Mouse (Mus musculus) large intestine, adult 2 months (tissue): ENCODE data around the gene Ppm1f. TPM values are rescaled to one million over a fixed set of nuclear protein-coding genes. Genes with fewer than 3 reads are reported as not detected.
"Not testable (repeated sequence)": the region's sequence is repeated elsewhere in the genome, so short reads cannot be mapped to it uniquely, and the experiment has no call there.

Source experiments
- DNase-seq: peaks from one replicate; pipeline ENCODE4 v3.0.0-alpha.2; 2012; ENCODE audit warnings: low read depth, low spot score
- WGBS: fragments of 180-500 bp; shearing (Covaris S2); methylation state at CpG from one replicate; pipeline ENCODE4 v1.1.7; 2018; 5-methylcytosine and 5-hydroxymethylcytosine counted together
- polyA plus RNA-seq: library from polyadenylated mRNA; depleted of rRNA; stranded (reverse); fragments of >200 nt; gene quantifications from 2 replicates; pipeline ENCODE4 v1.2.3, GENCODE M21; 2012; rRNA removed

Ppm1f gene
- polyA plus RNA-seq, result 4.5 and 5.5 TPM in 2 replicates

DNA sequence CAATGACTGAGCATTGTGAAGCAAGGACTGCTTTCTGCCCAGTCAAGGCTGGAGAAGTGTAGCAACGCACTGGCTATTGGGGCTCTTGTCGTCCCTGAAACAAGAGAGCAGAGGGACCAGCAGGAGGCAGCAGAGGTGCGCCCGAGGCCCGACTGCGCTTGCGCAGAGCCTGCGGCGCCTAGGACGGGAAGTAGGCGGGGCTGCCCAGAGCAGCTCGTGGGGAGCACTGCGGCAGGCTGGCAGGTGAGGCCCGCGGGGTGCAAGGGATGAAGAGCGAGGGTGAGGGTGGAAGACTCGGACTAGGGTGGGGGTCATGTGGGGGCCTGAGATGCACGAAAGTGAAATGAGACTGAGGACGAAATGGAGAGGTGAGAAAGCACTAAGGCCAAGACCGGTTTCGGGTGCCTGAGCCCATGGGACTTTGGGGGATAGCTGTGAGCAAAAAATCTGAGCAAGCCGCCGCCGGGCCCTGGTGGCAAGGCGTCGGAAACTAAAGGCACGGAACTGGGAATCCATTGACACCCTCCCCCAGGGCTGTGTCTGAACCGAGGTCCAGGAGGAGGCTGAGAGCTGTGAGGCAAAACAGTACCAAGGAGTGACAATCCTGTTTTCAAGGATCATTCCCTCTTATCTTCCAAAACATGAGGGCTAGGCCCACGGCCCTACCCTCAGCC is at the start of gene Ppm1f:
Ppm1f (plus strand) TSS at position 88 of the 674 bp plus-strand sequence.
- DNase-seq, result peak; percentile 75

DNA sequence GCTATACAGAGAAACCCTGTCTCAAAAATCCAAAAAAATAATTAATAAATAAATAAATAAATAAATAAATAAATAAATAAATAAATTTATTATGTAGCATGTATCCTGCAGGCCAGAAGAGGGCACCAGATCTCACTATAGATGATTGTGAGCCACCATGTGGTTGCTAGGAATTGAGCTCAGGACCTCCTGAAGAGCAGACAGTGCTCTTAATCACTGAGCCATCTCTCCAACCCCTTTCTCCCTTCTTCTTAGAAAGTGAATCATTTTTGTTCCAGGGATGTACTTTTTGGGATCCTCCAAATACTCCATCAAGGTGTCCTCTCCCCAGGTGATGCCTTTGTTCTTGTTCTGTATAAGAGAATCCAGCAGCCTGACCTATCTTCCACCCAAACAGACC is 47.1 kb upstream of the Ppm1f start:
- no peak for DNase-seq

More for the DNA sequence above, at the start of gene Ppm1f:
- WGBS, result under 1% methylated on average over 29 of the region's 29 CpGs

DNA sequence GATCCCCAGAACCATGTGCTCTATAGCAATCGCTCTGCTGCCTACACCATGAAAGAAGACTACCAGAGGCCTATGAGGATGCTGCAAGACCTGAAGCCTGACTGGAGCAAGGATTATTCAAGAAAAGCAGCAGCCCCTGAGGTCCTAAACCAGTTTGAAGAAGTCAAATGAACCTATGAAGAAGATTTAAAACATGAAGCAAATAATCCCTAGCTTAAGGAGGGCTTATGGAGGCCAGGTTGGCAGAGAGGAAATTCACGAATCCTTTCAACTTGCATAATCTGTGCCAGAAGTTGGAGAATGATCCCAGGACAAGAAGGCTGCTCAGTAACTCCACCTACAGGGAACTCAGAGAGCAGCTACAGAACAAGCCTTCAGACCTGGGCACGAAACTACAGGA is 43.9 kb upstream of the Ppm1f start:
- DNase-seq, result no peak
- WGBS, result 85% methylated on average over 3 of the region's 3 CpGs

DNA sequence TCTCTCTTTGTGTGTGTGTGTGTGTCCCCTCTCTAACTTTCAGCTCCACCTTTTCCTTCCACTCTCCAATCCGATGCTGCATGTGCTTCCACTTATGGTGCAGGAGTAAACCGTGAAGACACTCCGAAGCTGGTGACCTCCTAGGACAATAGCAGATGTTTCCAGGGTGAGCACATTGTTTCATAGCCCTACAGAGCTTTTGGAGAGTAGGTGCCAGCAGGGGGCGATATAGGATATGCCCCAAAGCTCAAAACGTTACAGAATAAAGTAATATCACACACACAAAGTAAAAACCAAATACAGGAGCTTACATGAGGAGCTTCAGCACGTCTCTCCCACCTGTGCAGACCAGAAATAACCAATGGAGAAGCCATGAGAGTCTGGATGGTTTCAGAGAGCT is 41.4 kb upstream of the Ppm1f start:
- WGBS, result 11% methylated on average over 6 of the region's 6 CpGs
- peak; percentile 21 for DNase-seq

DNA sequence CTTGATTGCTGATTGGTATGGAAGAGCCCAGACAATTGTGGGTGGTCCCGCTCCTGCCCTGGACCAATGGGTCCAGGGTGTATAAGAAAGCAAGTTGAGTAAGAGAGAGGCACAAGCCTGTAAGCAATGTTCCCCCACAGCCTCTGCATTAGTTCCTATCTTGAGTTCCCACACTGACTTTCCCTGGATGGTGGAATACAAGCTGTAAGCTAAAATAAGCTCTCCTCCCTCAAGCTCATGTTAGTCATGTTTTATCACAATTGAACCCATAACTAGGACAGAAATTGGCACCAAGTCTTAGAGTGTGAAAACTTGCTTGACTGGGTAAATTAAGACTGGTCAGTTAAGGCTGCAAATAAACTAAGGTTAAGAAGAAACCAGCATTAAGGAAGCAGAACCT is 40.7 kb upstream of the Ppm1f start:
- 94% methylated on average over 1 of the region's 1 CpGs for WGBS
- DNase-seq, result no peak

DNA sequence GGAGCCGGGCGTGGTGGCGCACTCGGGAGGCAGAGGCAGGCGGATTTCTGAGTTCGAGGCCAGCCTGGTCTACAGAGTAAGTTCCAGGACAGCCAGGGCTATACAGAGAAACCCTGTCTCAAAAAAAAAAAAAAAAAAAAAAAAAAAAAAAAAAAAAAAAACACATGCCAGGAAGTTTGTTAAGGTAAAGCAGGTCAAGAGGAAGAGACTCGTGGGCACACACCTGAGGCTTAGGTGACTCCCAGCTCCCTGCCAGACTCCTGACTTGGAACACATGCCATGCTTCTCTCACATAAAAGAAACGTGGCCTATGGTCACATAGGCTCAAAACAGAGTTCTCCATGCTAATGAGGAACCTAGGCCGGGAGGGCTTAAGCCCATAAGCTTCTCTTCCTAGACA is 40.2 kb upstream of the Ppm1f start:
- not testable (repeated sequence) for DNase-seq
- 77% methylated on average over 9 of the region's 9 CpGs for WGBS

DNA sequence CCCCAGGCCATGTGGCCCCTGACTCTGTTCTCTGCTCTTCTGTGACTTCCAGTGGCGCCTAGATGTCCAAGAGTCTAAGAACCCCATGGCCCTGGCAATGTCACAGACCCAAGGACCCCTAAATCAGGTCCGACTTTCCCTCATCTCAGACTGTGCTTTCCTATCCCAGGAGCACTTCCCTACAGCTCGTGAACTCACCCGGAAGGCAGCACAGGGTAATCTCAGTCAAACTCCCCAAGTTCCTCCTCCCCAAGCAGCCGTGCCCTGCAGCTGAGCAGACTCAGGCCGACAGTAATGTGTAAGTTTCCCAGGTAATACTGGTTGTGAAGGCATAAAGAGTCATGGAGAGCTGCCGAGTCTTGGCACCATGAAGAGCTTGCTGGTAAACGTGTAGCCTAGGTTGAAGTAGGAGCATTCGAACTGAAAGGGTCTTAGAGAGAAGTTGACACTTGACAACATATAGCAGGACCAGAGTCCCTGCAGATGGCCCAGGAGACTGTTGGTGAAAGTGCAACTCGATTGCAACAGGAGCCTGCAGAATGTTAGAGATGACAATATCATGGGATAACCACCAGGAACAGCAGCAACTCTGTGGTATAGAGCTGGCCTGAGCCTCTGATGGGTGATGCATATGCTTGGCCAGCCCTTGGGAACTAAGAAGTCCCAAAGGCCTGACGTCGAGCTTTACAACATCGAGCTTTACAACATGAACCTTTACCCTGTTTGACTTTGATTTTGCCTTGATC is 39.4 kb upstream of the Ppm1f start:
- WGBS, result 64% methylated on average over 13 of the region's 13 CpGs
- DNase-seq, result no peak

DNA sequence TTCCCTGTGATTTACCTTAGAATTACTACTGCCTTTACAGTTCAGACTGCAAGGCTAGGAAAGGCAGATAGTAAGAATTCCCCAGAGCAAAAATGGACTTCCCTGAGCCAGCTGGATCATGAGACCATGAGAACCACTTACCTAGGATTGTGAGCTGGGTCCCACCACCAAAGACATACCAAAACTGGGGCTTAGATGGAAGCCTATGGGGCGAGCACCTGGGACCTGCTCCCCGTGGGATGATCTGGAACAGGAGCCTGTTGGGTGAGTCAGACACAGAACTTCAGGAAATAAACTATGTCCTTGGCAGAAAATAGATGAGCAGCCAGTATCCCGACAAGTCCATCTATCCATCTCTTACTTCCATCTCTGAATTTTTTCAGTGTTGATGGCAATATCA is 34.0 kb upstream of the Ppm1f start:
- DNase-seq, result no peak
- WGBS, result 71% methylated on average over 3 of the region's 3 CpGs

DNA sequence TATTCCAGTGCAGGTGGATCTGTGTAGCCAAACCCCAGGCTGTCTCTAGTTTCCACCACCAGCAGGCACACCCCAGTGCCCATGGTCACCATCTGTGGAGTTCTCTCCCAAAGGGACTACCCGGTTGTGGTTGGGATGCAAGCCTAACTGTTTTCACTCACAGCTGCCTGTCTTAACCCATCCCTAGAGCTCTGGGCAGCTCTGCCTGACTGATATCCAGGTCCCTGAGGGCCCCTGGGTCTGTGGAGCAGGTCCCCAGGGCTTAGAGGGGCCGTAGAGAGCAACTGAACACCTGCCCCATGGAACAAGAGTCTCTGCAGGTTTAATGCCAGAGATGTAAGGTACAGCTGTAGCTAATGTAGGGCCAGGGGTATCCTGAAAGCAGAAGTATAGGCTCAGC is 32.3 kb upstream of the Ppm1f start, which contains the start of gene Igll1:
Igll1 (minus strand) TSS at position 8 of the 400 bp plus-strand sequence.
- 68% methylated on average over 2 of the region's 2 CpGs for WGBS
- no peak for DNase-seq

DNA sequence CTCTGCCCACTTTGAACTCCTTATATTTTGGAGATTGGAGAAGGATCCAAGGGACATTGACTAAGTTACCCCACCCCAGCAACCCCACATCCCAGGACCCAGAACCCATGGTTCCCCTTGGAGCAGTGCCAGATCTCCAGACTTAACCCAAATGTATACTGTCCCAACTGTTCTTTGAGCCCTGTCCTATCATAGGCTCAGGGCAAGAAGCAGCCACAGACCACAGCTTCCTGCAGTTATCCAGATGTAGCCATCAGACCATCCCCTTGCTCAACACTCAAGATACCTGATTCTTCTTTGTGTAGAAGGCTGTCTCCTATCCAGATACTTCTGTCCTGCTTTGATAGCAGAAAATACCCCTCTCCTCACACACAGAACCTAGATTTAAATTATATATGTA is 31.1 kb upstream of the Ppm1f start:
- DNase-seq, result no peak

DNA sequence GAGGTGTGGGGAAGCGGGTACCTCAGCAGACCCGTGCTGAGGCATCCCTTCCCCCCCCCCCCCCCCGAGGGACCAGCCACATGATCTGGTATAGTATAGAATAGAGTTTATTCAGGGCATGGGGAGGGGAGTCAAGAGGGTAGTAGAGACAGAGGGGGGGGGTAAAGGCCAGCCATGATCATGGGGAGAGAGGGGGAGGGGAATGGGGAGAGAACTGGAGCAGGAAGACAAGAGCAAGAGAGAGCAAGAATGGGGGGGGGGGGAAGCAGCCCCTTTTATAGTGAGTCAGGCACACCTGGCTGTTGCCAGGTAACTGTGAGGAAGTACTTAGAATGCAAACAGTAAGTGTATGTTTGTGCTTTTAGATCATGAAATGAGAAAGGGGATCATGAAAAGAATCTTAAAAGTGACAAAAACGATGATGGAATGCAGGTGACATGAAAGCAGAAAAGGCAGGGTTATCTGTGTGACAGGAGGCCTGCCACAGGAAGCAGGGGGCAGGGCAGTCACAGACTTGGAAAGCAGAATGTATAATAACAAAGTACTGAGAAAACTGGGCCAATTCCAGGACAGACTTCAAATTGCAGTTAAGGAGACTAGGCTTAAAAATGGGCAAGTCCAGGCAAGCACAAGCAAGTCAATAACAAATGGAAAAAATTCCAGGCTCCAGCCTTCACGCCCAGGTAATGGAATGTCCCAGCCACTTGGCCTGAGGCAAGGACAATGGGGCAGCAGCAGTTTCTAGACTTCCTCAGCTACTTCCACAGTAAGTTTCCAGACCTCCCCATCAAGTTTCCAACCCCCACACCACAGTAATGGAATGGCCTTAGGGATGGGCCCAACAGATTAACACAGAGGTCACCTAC is 30.3 kb upstream of the Ppm1f start:
- no peak for DNase-seq
- 42% methylated on average over 5 of the region's 5 CpGs for WGBS

DNA sequence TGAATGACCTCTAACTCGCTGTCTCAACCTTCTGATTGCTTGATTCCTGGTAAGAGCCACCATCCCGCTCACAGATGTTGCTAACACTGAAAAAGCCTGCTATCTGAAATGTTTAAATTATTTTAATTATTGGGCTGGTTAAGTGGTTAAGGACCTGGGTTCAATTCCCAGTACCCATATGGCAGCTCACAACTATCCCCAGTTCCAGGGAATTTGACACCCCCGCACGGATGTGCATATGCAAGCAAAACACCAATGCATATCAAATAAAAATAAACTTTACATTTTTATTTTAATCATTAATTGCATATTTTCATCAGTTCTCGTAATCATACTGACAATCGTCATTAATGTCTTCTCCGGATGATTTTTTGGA is 26.0 kb upstream of the Ppm1f start:
- 30% methylated on average over 7 of the region's 7 CpGs for WGBS
- no peak for DNase-seq

DNA sequence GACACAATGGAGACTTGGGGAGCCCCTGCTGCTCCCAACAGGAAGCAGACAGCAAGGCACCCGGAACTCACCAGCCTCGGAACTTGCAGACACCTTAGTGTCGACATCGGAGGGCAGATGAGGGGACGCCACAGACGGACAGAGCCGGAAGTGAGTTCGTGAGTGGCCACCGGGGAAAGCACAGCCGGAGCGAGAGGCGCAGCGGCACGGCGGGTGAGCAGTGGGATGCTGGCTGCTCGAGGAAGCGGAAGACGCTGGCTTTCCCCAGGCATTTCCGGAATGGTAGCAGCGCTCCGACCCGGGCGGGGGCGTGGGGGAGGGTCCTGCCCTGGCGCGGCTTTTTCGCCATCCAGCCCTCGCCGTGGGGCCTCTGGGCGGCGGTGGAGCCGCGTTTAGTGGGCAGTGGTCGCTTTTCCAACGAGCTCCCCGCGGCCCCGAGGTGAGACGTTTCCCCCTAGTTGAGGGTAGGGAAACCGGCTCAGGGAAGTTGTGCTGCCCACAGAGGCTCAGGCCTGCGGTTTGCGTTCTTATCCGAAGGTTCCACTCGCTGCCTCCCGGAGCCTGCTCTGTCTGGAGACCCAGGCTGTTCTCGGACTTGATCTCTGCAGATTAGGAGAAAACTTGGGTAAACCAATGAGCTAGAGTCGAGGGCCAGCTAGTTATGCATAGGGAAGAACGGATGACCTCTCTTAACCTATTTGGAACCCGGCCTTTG is 25.5 kb upstream of the Ppm1f start, which contains the start of the genes Top3b and Vpreb1:
Top3b (plus strand) TSS at position 120 of the 715 bp plus-strand sequence.
Vpreb1 (minus strand) TSS at position 227 of the 715 bp plus-strand sequence.
- WGBS, result under 1% methylated on average over 49 of the region's 49 CpGs

DNA sequence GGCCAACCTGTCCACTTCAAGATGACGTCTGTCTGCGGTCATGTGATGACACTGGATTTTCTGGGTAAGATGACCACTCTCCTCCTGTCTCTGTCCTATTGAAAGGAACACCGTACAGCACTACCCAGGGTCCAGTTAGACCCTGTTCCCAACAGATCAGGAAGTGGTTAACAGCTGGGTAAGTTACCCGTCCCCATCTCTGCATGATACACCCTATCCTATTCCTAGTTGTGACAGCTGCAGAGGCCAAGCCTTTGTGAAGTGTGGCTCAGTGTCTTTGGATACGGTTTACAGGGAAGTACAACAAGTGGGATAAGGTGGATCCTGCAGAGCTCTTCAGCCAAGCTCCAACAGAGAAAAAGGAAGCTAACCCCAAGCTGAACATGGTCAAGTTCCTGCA is 17.2 kb upstream of the Ppm1f start:
- DNase-seq, result no peak
- WGBS, result 89% methylated on average over 5 of the region's 5 CpGs

More for the DNA sequence above, 25.5 kb upstream of the Ppm1f start, which contains the start of the genes Top3b and Vpreb1:
- DNase-seq, result peak; percentile 64

DNA sequence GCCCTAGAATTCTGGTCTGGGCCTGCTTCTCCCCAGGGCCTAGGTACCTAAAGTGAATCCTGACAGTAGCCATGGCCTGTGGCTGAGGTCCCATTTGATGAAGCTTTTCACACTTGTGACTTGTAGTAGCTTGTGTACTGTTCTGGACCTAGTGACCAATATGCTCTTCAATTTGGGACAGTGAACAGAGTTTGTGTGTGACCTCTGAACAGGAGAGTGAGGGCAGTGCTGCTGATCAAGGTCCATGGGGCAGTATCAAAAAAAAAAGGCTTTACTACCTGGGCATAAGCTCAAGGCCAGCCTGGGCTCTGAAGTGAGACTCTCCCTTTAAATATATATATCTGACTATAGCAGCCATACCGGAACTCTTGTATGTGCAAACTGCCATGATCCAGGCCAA is 7.9 kb upstream of the Ppm1f start:
- no peak for DNase-seq
- 80% methylated on average over 1 of the region's 1 CpGs for WGBS

DNA sequence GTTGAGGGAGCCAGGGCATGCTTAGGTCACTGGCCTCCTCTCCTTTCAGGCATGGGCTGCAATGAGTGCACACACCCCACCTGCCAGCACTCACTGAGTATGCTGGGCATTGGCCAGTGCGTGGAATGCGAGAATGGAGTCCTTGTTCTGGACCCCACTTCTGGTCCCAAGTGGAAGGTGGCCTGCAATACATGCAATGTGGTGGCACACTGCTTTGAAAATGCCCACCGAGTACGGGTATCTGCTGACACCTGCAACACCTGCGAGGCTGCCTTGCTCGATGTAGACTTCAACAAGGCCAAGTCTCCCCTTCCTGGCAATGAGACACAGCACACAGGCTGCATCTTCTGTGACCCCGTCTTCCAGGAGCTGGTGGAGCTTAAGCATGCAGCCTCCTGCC is 3.9 kb upstream of the Ppm1f start:
- 92% methylated on average over 7 of the region's 7 CpGs for WGBS
- DNase-seq, result no peak

DNA sequence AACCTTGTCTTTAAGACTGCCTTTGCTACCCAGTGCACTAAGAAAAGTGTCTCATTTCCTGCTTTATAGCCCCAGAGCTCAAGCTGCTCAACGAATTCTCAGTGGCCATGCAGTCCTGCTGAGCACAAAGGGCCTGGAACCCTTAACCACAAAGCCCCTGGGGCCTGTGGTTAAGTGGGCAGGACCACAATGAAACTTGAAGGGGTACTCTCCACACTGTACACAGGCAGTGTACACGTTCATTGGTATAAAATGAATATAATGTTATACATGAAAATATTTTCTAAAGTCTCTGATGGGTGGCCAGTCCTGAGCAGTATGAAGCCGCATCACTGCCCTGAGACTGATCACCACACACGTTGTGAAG is 271 bp upstream of the Ppm1f start:
- DNase-seq, result no peak
- WGBS, result 19% methylated on average over 4 of the region's 4 CpGs

DNA sequence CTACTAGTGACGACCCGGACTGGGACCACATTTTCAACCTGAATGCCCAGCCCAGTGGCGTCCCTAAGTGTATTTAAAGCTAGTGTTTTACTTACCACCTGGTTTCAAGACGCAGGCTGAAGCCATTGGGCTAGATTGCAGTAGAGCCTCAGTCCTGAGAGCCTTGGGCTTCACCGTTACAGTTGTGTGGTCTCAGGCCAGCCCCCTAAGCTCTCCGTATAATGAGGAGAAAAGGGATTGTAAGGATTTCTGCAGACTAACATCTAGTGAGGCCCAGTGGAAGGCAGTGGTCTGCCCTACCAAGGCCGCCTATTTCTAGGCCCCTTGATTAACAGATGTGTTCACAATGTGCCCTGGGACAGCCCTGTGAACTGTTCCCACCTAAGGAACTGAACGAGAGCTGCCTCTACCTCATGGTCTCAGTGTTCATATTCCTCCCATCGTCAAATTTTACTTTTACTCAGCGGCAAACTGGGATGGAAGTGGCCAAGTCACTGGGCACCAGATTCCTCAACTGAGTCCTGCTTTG is 851 bp downstream of the Ppm1f start:
- WGBS, result 28% methylated on average over 10 of the region's 10 CpGs
- DNase-seq, result no peak

DNA sequence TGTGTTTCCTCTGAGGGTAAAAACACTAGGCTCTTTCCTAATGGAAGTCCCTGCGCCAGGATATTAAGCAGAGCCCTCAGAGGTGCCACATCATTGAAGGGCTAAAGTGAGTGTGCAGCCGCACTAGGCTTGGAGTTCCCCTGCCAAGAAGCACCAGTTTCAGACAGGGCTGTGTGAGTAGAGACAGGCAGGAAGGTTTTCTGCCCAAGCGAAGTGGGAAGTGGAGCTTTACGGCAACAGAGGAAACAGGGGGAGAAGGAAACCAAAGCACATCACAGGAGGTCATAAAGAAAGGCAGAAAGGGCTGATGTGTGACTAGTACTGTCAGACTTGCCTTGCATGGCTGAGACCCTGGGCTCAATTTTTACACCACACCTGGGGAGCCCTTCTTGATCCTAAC is 6.1 kb downstream of the Ppm1f start:
- DNase-seq, result no peak
- WGBS, result 79% methylated on average over 4 of the region's 4 CpGs
